Mouse (Mus musculus) kidney, postnatal 25 days (tissue): ENCODE results near the gene Rab3a.

Source experiments
- DNase-seq, 2 experiments: peaks; one replicate each; pipeline ENCODE4 v3.0.0; 2021; ENCODE audit warnings: mixed read lengths in 2 of 2

Rab3a gene

DNA sequence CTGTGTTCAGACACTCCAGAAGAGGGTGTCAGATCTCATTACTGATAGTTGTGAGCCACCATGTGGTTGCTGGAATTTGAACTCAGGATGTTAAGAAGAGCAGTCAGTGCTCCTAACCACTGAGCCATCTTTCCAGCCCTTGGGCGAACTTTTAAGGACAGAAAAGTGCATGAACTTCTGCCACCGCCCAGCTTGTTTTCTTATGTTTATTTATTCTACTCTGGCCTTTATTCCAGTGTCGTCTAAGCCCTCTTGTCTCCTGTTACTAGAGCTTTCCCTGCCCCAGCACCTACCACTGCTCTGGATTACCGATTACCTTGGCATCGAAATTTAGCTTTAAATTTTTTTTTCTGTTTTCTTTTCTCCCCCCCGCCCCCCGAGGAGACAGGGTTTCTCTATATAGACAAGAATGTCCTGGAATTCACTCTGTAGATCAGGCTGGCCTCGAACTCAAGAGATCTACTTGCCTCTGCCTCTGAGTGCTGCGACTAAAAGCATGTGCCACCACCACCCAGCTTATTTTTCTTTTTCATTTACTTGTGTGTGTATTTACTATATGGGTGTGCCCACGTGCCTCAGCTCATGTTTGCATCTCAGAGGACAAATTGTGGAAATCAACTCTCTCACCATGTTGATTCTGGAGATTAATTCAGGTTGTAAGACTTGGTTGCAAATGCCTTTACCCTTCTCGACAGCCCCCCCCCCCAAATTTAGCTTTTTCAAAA lies 48.5 kb downstream of the Rab3a start:
- DNase-seq: no peak

DNA sequence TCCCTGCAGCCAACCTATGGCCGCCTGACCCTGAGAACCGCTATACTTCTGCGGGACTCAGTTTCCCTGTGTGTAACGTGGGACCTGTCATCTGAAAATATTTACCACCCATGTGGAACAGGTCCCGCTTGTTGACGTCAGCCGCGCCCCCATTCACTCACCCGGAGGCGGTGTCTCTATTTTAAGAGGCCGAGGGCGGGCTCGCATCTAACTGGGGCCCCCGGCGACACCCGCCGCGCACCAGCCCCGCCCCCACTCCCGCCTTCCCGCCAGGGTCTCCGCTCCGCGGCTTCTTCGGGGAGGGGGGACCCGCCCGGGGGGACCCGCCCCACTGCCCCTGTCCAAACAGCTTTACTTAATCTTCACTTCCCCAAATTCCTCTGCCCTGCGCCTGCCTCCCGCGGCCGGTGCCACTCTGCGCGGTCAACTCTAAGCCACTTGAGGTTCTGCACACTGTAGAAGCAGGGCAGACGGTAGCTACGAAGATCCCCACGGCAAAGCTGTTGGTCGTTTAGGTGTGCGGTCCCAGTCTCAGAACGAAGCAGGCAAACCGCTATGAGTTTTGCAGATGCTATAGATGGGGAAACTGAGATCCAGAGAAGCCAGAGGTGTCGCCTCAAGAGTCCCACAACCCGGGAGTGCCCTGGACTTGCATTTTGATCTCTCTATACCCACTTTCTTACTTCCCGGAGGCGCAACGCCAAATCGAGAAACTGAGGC lies 49.4 kb downstream of the Rab3a start:
- peak in 1 of 2 experiments; percentile 27 for DNase-seq

GRCm38 (mm10) chr8:70804481-70805206 lies 50.2 kb downstream of the Rab3a start, which contains the start of gene Mast3:
Mast3 (minus strand) TSS chr8:70805054.
- DNase-seq: peak; percentile 92 to 96

GRCm38 (mm10) chr8:70806541-70806940 lies 52.1 kb downstream of the Rab3a start:
- DNase-seq: no peak

- no peak for DNase-seq
Observed at GRCm38 (mm10) chr8:70807304-70807703, 52.8 kb downstream of the Rab3a start.

DNA sequence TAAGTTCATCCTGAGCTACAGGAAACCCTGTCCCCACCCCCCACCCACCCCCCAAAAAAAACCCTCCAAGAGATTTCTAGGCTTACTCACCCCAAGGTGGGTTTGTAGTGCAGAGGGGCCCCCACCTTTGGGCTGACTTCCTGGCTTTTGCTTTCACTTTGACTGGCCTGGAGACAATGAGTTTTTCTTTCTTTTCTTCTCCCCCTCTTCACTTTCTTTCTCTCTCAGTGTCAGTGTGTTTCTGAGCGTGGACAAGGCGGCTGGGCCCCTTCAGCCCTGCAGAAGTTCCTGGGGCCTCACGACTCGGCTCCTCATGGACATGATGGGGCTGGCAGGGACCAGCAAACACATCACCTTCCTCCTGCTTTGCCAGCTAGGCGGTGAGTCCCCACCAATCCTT lies 53.8 kb downstream of the Rab3a start, which contains the start of gene Il12rb1:
Gene Il12rb1, plus strand, starts transcription at position 211 of the 400 bp plus-strand sequence.
- no peak for DNase-seq
